Mouse (Mus musculus) MN1 (cell line): Measurements from ENCODE around the gene Kcnk10.
"Not testable (repeated sequence)": the region's sequence is repeated elsewhere in the genome, so short reads cannot be mapped to it uniquely, and the experiment has no call there.

Source experiments
- DNase-seq: peaks from one replicate; pipeline ENCODE4 v3.0.0-alpha.2; 2016; ENCODE audit warnings: low spot score

Kcnk10 gene

GRCm38 (mm10) chr12:98577861-98578360 is at the start of gene Kcnk10:
TSS of gene Kcnk10 (minus strand) at chr12:98578310.
- no peak for DNase-seq

GRCm38 (mm10) chr12:98627392-98628259 is 49.5 kb upstream of the Kcnk10 start, which contains the start of gene Spata7:
TSS of gene Spata7 (plus strand) at chr12:98628157.
- peak; percentile 80 for DNase-seq

GRCm38 (mm10) chr12:98623266-98623665 is 45.2 kb upstream of the Kcnk10 start:
- DNase-seq = not testable (repeated sequence)

- DNase-seq = not testable (repeated sequence)
These were observed 42.8 kb upstream of the Kcnk10 start for GRCm38 (mm10) chr12:98620922-98621321.

GRCm38 (mm10) chr12:98619496-98619895 is 41.4 kb upstream of the Kcnk10 start:
- peak; percentile 7 for DNase-seq

- no peak for DNase-seq
These were observed 37.6 kb upstream of the Kcnk10 start for GRCm38 (mm10) chr12:98615746-98616145.

- no peak for DNase-seq
These were observed 36.9 kb upstream of the Kcnk10 start for GRCm38 (mm10) chr12:98614910-98615508.

- DNase-seq = no peak
These were observed 32.2 kb upstream of the Kcnk10 start for GRCm38 (mm10) chr12:98610341-98610740.

- no peak for DNase-seq
These were observed 28.6 kb upstream of the Kcnk10 start for GRCm38 (mm10) chr12:98606595-98607290.

GRCm38 (mm10) chr12:98605264-98605663 is 27.2 kb upstream of the Kcnk10 start:
- DNase-seq = no peak

GRCm38 (mm10) chr12:98602114-98602513 is 24.0 kb upstream of the Kcnk10 start:
- DNase-seq = no peak

- no peak for DNase-seq
These were observed 22.8 kb upstream of the Kcnk10 start for GRCm38 (mm10) chr12:98600861-98601260.

GRCm38 (mm10) chr12:98591016-98591415 is 12.9 kb upstream of the Kcnk10 start:
- DNase-seq = no peak

GRCm38 (mm10) chr12:98588573-98588972 is 10.5 kb upstream of the Kcnk10 start:
- no peak for DNase-seq

- DNase-seq = no peak
These were observed 7.2 kb upstream of the Kcnk10 start for GRCm38 (mm10) chr12:98585302-98585701.

GRCm38 (mm10) chr12:98575942-98576550 is 2.1 kb downstream of the Kcnk10 start:
- DNase-seq = no peak

GRCm38 (mm10) chr12:98575195-98575887 is 2.8 kb downstream of the Kcnk10 start:
- no peak for DNase-seq

GRCm38 (mm10) chr12:98574353-98575194 is 3.5 kb downstream of the Kcnk10 start:
- no peak for DNase-seq

GRCm38 (mm10) chr12:98573317-98574270 is 4.5 kb downstream of the Kcnk10 start:
- DNase-seq = no peak
